Mouse (Mus musculus): ENCODE results near the gene Ube2o.

The Ube2o gene

GRCm38 (mm10) chr11:116543110-116543509 lies 38.1 kb downstream of the Ube2o start:
- in situ Hi-C loops (cut with MboI, MseI) = no loop called here

- in situ Hi-C loops (cut with MboI, MseI) = no loop called here
These were observed 40.1 kb downstream of the Ube2o start for GRCm38 (mm10) chr11:116541183-116541582.

- in situ Hi-C loops (cut with MboI, MseI) = no loop called here
These were observed 43.0 kb downstream of the Ube2o start for GRCm38 (mm10) chr11:116538142-116538735.

GRCm38 (mm10) chr11:116537388-116537787 lies 43.9 kb downstream of the Ube2o start:
- in situ Hi-C loops (cut with MboI, MseI) = no loop called here

GRCm38 (mm10) chr11:116536685-116537084 lies 44.6 kb downstream of the Ube2o start:
- in situ Hi-C loops (cut with MboI, MseI) = no loop called here

GRCm38 (mm10) chr11:116534154-116534865 lies 46.9 kb downstream of the Ube2o start:
- in situ Hi-C loops (cut with MboI, MseI) = loop anchor here (5.0 kb wide), 1 partner anchor 42 kb away; the partner anchor contains the start of gene Prpsap1

GRCm38 (mm10) chr11:116533341-116534153 lies 47.7 kb downstream of the Ube2o start:
- in situ Hi-C loops (cut with MboI, MseI) = loop anchor here (5.0 kb wide), 1 partner anchor 41 kb away; the partner anchor contains the start of gene Prpsap1

- in situ Hi-C loops (cut with MboI, MseI) = loop anchor here (5.0 kb wide), 1 partner anchor 41 kb away; the partner anchor contains the start of gene Prpsap1
These were observed 48.4 kb downstream of the Ube2o start for GRCm38 (mm10) chr11:116532810-116533338.

GRCm38 (mm10) chr11:116532262-116532809 lies 48.9 kb downstream of the Ube2o start:
- in situ Hi-C loops (cut with MboI, MseI) = loop anchor here (5.0 kb wide), 1 partner anchor 40 kb away; the partner anchor contains the start of gene Prpsap1

- in situ Hi-C loops (cut with MboI, MseI) = loop anchor here (5.0 kb wide), 1 partner anchor 39 kb away; the partner anchor contains the start of gene Prpsap1
These were observed 49.7 kb downstream of the Ube2o start for GRCm38 (mm10) chr11:116531371-116532191.

GRCm38 (mm10) chr11:116530187-116531147 lies 50.8 kb downstream of the Ube2o start, which contains the start of gene Sphk1:
TSS of gene Sphk1 (plus strand) at chr11:116530925.
- in situ Hi-C loops (cut with MboI, MseI) = loop anchor here (5.0 kb wide), 1 partner anchor 38 kb away; the partner anchor contains the start of gene Prpsap1

GRCm38 (mm10) chr11:116528636-116529320 lies 52.5 kb downstream of the Ube2o start:
- in situ Hi-C loops (cut with MboI, MseI) = no loop called here

GRCm38 (mm10) chr11:116523699-116524189 lies 57.5 kb downstream of the Ube2o start:
- in situ Hi-C loops (cut with MboI, MseI) = no loop called here

GRCm38 (mm10) chr11:116522886-116523698 lies 58.2 kb downstream of the Ube2o start:
- in situ Hi-C loops (cut with MboI, MseI) = no loop called here

- in situ Hi-C loops (cut with MboI, MseI) = no loop called here
These were observed 59.2 kb downstream of the Ube2o start for GRCm38 (mm10) chr11:116522046-116522445.

GRCm38 (mm10) chr11:116521143-116521542 lies 60.1 kb downstream of the Ube2o start:
- in situ Hi-C loops (cut with MboI, MseI) = no loop called here

- in situ Hi-C loops (cut with MboI, MseI) = no loop called here
These were observed 62.8 kb downstream of the Ube2o start for GRCm38 (mm10) chr11:116518482-116518881.
